Mouse (Mus musculus): ENCODE data around the gene Ebp. TPM values are rescaled to one million over a fixed set of nuclear protein-coding genes. Genes with fewer than 3 reads are reported as not detected.

Ebp gene
- polyA plus RNA-seq, 1 experiment from 2014 or later: 21.7 TPM

GRCm38 (mm10) chrX:8140446-8140845 lies 52.9 kb downstream of the Ebp start:
- H3K4me1 ChIP-seq: peaks cover 16% of the 10 kb centered on the region
- 91% methylated on average over 2 of the region's 2 CpGs for WGBS
- H3K4me3 ChIP-seq: no peak overlapping the region
- H3K9me3 ChIP-seq: no peaks in the 10 kb centered on the region; the same call in 1 of the 2 replicates
- no peak overlapping the region for H3K27ac ChIP-seq (replicated peaks)
- peaks cover 20% of the 10 kb centered on the region for H3K36me3 ChIP-seq
- H3K27me3 ChIP-seq: no peaks in the 10 kb centered on the region
- H3K9ac ChIP-seq (replicated peaks): no peak overlapping the region
- ATAC-seq (replicated peaks): no peak
- H3K4me2 ChIP-seq (replicated peaks): no peak overlapping the region

- H3K9me3 ChIP-seq: no peaks in the 10 kb centered on the region; the same call in 1 of the 2 replicates
- no peak for ATAC-seq (replicated peaks)
- H3K4me2 ChIP-seq (replicated peaks): no peak overlapping the region
- H3K9ac ChIP-seq (replicated peaks): no peak overlapping the region
- no peaks in the 10 kb centered on the region for H3K27me3 ChIP-seq
- 70% methylated on average over 1 of the region's 1 CpGs for WGBS
- no peak overlapping the region for H3K4me3 ChIP-seq
- H3K36me3 ChIP-seq: peaks cover 20% of the 10 kb centered on the region
- peaks cover 15% of the 10 kb centered on the region for H3K4me1 ChIP-seq
- no peak overlapping the region for H3K27ac ChIP-seq (replicated peaks)
Measured at GRCm38 (mm10) chrX:8139480-8139879, 53.8 kb downstream of the Ebp start.

GRCm38 (mm10) chrX:8135886-8136285 lies 57.4 kb downstream of the Ebp start:
- Histone ChIP-seq H3K4me3 (no peak overlapping the region), H3K9me3 (no peaks in the 10 kb centered on the region), H3K27ac (replicated peaks) (no peak overlapping the region), H3K4me1 (peaks cover 7% of the 10 kb centered on the region), H3K4me2 (replicated peaks) (no peak overlapping the region), H3K36me3 (peaks cover 3% of the 10 kb centered on the region), H3K9ac (replicated peaks) (no peak overlapping the region), H3K27me3 (no peaks in the 10 kb centered on the region)
- 45% methylated on average over 2 of the region's 2 CpGs for WGBS
- ATAC-seq (replicated peaks): no peak

Other genes with a start within 250 kb of the Ebp start
- gene Hdac6, start 245.6 kb downstream of the Ebp start, polyA plus RNA-seq (2015; fragmentation: Nextera tagmentation; extraction: Ambion mirVana): 51.3 and 55.7 TPM in 2 replicates
- 0.09 and 0.15 TPM in 2 replicates for gene Gata1, start 215.4 kb downstream of the Ebp start, polyA plus RNA-seq (2015; fragmentation: Nextera tagmentation; extraction: Ambion mirVana)
- 0.29 and 0.36 TPM in 2 replicates for gene Glod5, start 175.0 kb downstream of the Ebp start, polyA plus RNA-seq (2015; fragmentation: Nextera tagmentation; extraction: Ambion mirVana)
- 50.2 and 50.9 TPM in 2 replicates for gene Suv39h1, start 118.8 kb downstream of the Ebp start, polyA plus RNA-seq (2015; fragmentation: Nextera tagmentation; extraction: Ambion mirVana)
- 0.09 TPM in 1 of 2 replicates, not detected in the other for gene Was, start 103.0 kb downstream of the Ebp start, polyA plus RNA-seq (2015; fragmentation: Nextera tagmentation; extraction: Ambion mirVana)
- gene Wdr13, start 60.6 kb downstream of the Ebp start, polyA plus RNA-seq (2015; fragmentation: Nextera tagmentation; extraction: Ambion mirVana): 52.0 and 53.0 TPM in 2 replicates
- 381 and 393 TPM in 2 replicates for gene Rbm3, start 47.6 kb downstream of the Ebp start, polyA plus RNA-seq (2015; fragmentation: Nextera tagmentation; extraction: Ambion mirVana)
- 24.9 and 25.3 TPM in 2 replicates for gene Tbc1d25, start 17.3 kb downstream of the Ebp start, polyA plus RNA-seq (2015; fragmentation: Nextera tagmentation; extraction: Ambion mirVana)
- gene Porcn, start 13.0 kb upstream of the Ebp start, polyA plus RNA-seq (2015; fragmentation: Nextera tagmentation; extraction: Ambion mirVana): 39.5 and 43.5 TPM in 2 replicates
- gene Ftsj1, start 58.9 kb upstream of the Ebp start, polyA plus RNA-seq (2015; fragmentation: Nextera tagmentation; extraction: Ambion mirVana): 51.1 and 54.3 TPM in 2 replicates
- 34.3 and 38.1 TPM in 2 replicates for gene Slc38a5, start 77.6 kb upstream of the Ebp start, polyA plus RNA-seq (2015; fragmentation: Nextera tagmentation; extraction: Ambion mirVana)
- gene Ssxb10, start 133.9 kb upstream of the Ebp start, polyA plus RNA-seq (2015; fragmentation: Nextera tagmentation; extraction: Ambion mirVana): not detected in 2 replicates
- not detected in 2 replicates for gene Ssxb9, start 173.5 kb upstream of the Ebp start, polyA plus RNA-seq (2015; fragmentation: Nextera tagmentation; extraction: Ambion mirVana)
- gene Ssxb1, start 219.8 kb upstream of the Ebp start, polyA plus RNA-seq (2015; fragmentation: Nextera tagmentation; extraction: Ambion mirVana): not detected in 2 replicates